Mouse (Mus musculus) brain, embryonic 14.5 days (tissue): ENCODE measurements at regions not wholly inside any gene's neighbourhood (a gene's known extent, or its start where the extent isn't known, plus 50 kb on each side); places are given as distances from the start of the nearest gene placed in this dataset.

Experiments used
- CTCF ChIP-seq: fragments of 200-500 bp; IDR thresholded peaks from 2 replicates; pipeline ENCODE4 v1.5.1; 2012; ENCODE audit warnings: inconsistent platforms, mild to moderate bottlenecking, moderate library complexity, borderline replicate concordance; ENCODE audit not compliant: insufficient read depth, insufficient read length; ENCODE audit errors: extremely low read depth
- POLR2A ChIP-seq: fragments of 200-500 bp; IDR thresholded peaks from 2 replicates; pipeline ENCODE4 v1.6.1; 2012; ENCODE audit warnings: mild to moderate bottlenecking, inconsistent platforms, borderline replicate concordance; ENCODE audit not compliant: poor library complexity, insufficient read depth, insufficient read length, severe bottlenecking; ENCODE audit errors: extremely low read depth

- TF ChIP-seq CTCF (no peak), POLR2A (no peak)
Measured at GRCm38 (mm10) chr3:139951516-139951915, 746.0 kb downstream of the Stpg2 start.
